Mouse (Mus musculus) adrenal gland (tissue): Measurements from ENCODE around the gene Csf3r.
"Not testable (repeated sequence)": the region's sequence is repeated elsewhere in the genome, so short reads cannot be mapped to it uniquely, and the experiment has no call there.

Experiments used
- intact Hi-C: fragments of 180-260 bp; cut with DNase I; formaldehyde crosslinking; loops from one replicate; pipeline ENCODE4 v1.15.1; 2025
- long read RNA-seq, 2 experiments: library from polyadenylated mRNA; unstranded; transcript quantifications; one replicate each; pipeline ENCODE4 v2.0.0; 2020; ENCODE audit warnings: borderline replicate concordance in 1 of 2; ENCODE audit not compliant: insufficient replicate concordance in 1 of 2

Gene Csf3r
- long read RNA-seq, experiment 1, partial matches to known transcripts: 0 of 1 reads
- long read RNA-seq, experiment 1, other reads (novel, unspliced or antisense): 1 of 1 reads
- long read RNA-seq, experiment 2, partial matches to known transcripts: 0 of 2 reads
- long read RNA-seq, experiment 2, other reads (novel, unspliced or antisense): 1 of 2 reads

DNA sequence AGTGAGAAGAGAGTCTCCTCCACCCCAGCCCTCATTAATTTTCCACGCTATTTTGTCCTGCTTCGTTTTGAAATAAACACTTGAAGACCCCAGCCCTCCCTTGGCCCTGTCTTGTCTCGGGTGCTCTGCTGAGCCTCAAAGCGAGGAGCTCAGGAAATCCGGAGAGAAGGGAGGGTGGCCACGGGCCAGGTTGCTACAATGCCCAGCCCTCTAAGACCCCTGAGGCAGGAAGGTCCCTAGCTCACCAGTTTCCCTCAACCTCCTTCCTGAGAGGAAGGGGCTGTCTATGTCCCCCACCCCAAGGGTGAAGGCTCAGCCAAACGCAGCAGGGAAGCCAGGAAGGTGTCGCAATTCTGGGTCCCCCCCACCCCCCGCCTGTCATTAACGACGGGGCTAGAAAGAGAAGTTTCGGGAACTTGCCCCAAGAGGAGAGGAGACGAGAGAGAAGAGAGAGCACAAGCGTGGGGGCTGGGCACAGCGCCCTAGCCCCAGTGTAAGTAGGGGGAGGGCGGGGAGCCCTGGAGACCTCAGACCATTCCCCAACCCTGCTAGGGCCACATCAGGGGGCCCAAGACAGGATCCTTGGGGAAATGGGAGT is at the start of gene Csf3r:
Gene Csf3r, plus strand, starts transcription at position 248 of the 598 bp plus-strand sequence.
- intact Hi-C loops: no loop called here

- intact Hi-C loops: no loop called here
Observed at GRCm38 (mm10) chr4:125977768-125978167, 46.6 kb upstream of the Csf3r start.

GRCm38 (mm10) chr4:125983279-125983678 is 41.1 kb upstream of the Csf3r start:
- intact Hi-C loops: no loop called here

- intact Hi-C loops: not testable (repeated sequence)
Observed at GRCm38 (mm10) chr4:125985703-125986102, 38.6 kb upstream of the Csf3r start.

GRCm38 (mm10) chr4:125987071-125987470 is 37.3 kb upstream of the Csf3r start:
- intact Hi-C loops: no loop called here

DNA sequence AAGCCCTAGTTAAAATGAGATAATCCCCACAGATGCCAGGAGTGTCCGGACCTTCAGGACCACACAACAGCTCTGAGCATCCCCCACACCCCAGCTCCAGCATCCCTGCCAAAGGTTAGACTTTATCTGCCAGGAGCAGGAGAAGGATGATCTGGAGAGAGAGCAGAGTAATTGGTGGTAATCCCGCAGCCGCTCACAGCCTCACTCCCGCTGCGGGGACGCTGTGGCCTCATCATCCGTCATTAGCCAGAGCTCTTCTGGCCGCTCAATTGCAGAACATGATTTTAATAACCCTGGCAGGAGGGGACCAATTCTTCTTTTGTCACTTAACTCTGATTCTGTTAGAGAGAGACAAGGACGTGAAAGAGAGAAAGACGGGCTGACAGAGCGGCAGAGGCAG is 35.3 kb upstream of the Csf3r start:
- intact Hi-C loops: no loop called here

DNA sequence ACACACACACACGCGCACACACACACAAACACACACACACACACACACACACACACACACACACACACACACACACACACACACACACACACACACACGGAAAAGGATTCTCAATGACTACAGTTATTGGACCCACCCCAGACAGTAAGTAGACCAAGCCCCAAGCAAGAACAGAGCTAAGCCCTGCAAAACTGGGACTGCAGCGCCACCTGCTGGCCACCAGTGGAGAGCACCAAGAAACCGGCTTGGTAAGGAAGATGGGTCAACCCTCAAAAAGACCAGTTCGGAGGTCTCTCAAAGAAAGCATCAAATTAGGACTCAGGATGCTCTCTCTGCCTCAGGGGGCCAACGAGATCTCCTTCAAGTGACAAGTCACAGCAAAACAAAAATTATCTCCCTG is 34.2 kb upstream of the Csf3r start:
- intact Hi-C loops: no loop called here

- intact Hi-C loops: no loop called here
Observed at GRCm38 (mm10) chr4:125992206-125992605, 32.1 kb upstream of the Csf3r start.

DNA sequence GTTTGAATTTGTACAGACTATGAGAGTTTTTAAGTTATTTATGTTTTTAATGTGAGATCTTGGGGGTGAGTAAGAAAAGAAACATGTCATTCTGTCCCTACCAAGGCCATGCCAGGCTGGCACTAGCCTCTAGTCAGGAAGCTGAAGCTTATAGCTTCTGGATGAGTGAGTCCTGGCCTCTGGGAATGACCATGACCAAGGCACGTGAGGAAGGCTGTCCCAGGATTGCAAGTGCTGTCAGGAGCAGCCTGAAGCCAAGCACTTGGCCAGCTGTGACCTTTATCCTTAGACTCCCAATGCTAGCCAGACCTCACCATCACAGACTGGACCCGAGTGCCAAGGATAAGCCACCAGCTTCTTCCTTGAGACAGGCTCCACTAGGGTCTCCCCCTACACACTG is 31.4 kb upstream of the Csf3r start:
- intact Hi-C loops: no loop called here

DNA sequence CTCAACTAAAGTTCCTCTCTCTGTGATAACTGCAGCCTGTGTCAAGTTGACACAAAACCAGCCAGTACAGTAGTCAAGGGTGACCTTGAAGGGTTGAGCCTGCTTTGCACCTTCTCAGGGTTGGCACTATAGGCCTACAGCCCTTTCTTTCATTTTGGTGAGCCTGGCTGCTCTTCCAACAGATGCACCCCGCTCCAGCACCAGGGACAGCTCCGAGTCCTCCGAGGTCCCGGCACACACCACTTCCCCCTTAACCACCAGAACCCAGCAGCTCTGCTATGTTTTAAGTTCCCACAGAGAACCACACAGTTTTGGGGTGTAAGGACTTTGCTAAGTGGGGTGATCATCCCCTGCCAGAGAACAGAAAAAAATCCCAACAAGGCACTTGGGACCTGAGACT is 27.8 kb upstream of the Csf3r start:
- intact Hi-C loops: no loop called here

DNA sequence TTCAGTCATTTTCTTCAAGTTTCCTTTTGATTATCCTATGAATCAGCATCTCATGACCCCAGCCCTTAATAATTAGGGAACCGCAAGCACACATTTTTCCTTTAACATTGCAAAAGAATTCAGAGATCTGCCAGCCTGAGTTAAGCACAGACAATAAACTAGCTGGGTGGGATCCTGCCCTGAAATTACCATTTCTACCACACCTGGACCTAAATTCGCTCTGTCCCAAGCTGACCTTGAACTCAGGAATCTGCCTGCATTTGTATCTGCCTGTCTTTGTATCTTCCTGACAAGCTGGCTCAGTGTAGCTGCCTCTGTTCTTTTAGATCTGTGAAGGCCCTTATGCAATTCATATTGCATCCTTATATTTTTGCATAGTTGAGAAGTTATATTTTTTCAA is 26.5 kb upstream of the Csf3r start:
- intact Hi-C loops: no loop called here

DNA sequence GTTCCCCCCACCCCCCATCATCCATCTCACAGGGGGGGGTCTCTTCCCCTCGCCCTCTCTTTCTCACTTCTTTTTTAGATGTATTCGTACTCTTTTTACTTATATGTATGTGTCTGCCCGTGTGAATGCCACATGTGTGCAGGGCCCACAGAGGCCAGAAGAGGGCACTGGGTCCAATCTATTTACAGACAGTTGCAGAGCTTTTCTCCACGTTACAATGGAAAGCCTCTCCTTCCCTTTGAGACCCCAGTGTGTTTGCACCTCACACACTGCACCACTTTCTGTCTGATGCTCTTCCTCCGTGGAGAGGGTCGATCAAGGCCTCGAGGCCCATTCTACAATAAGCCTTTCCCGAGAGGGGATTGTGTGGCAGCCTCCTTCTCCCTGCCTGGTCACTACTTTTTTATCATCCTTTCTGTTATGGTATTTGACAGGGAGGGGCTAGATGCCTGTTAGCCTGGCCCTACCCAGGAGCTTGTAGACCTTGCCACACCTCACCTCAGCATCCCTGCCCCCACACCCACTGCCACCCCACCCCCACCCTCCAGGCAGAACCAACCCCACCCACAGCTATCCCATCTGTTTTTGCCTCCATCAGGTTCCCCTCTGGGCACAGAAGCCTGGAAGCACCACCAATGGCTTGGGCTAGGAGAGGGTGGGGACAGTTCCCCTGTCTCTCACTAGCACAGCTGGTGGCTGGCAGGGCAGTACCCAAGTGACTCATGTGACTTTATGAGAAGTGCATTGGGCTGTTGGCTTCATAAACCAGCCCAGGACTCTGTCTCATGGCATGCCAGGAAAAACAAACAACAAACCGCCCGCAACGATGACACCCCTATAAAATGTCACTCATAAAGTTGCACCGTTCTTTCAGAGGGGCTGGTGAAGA is 22.8 kb upstream of the Csf3r start:
- intact Hi-C loops: no loop called here

DNA sequence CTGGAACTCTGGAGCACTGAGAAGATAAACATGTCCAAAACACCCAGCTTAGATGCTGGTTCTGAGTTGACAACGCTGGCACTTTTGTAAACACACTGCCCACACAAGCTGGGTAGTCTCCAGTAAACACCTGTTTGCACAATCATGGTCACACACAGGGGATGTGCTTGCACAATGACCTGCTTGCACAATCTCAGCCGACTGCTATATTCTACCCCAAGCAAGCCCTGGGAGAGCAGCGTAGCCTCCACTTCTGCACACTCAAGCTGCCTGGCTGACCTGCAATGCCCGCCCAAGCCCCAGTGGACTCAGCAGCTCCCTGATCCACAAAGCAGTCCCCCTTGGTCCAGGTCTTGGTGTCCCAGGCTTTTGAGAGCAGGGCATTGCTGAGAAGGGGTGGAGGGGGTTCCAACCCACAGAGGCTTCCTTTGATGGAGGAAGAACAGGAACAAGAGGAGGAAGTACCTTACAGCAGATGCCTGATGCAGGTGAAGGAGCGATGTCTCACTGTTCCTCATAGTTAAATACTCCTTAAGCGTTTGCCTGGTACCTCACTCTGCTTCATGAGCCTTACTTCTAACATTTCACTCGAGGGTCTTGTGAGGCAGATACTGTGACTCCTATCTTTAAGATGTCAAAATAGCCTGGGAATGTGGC is 6.5 kb upstream of the Csf3r start:
- intact Hi-C loops: no loop called here

DNA sequence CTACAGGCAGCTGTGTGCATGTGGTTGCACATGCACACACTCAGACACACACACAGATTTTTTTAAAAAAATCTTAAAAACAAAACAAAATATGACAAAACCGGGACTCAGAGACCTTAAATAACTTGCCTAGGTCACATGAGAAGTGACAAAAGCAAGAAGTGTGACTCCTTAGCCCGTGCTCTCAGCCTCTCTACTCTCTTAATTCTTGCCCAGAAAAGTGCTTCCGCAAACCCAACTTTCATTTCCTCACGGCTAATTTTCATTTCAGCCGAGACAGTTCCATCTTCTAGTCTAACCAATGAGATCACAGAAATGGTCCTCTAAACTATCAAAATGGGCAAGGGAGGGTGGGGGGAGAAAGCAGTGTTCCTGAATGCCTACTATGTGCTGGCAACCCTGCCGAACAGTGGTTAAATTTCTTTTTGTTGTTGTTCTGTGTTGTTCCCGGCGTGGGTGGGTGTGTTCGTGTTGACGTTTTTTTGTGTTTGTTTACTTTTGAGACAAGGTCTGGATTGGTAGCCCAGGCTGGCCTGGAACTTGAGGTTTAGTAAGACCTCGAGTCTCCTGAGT is 5.3 kb upstream of the Csf3r start:
- intact Hi-C loops: no loop called here

DNA sequence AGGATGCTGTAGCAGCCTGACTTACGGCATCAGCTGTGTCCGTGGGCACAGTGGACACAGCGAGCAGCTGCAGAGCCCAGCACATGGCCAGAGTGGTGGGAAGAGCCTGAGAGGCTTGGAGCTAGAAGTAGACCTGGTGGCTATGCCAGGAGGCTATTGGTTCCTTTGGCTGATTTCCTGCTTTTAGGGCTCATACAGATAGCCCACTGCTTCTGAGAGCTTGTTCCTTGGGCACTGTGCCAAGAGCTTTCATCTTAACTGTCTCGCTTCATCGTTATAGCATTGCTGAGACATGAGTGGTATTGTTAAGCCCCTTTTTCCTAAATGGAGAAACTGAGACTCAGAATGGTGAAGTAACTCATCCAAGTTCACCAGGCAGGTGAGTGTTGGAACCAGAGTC is 1.5 kb downstream of the Csf3r start:
- intact Hi-C loops: no loop called here

GRCm38 (mm10) chr4:126027980-126028379 is 3.6 kb downstream of the Csf3r start:
- intact Hi-C loops: no loop called here

DNA sequence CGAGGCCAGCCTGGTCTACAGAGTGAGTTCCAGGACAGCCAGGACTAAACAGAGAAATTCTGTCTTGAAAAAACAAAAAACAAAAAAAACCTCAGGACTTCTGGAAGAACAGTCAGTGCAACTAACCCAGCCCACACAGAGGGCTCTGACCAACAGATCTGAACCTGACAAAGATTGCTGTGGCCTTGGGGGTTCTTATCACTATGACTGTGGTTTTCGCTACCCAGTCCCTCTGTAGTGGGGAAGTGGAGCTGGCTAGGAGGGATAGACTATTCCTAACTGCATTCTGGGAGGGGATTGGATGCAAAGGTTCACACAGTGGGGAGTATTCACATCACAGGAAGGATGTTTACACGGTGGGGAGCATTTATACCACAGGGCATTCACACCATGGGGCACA is 4.7 kb downstream of the Csf3r start:
- intact Hi-C loops: no loop called here

GRCm38 (mm10) chr4:126030705-126031104 is 6.4 kb downstream of the Csf3r start:
- intact Hi-C loops: no loop called here

DNA sequence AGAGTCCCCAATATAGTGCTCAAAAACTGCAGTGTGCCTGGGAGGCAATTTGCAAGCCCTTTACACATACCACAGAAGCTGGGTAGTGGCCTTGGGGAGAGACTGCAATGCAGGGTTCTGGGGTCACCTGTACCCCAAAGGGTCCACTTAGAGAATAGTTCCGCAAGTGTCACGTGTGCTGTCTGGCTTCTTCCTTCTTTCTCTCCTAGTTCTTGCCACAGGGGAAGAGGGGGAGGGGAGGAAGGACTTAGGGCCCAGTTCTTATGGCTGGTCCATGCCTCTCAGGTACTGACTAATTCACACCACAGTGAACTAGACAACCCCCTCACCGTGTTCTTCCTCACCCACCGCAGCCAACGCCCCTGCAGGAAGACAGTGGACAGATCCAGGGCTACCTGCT is 11.1 kb downstream of the Csf3r start:
- intact Hi-C loops: no loop called here

DNA sequence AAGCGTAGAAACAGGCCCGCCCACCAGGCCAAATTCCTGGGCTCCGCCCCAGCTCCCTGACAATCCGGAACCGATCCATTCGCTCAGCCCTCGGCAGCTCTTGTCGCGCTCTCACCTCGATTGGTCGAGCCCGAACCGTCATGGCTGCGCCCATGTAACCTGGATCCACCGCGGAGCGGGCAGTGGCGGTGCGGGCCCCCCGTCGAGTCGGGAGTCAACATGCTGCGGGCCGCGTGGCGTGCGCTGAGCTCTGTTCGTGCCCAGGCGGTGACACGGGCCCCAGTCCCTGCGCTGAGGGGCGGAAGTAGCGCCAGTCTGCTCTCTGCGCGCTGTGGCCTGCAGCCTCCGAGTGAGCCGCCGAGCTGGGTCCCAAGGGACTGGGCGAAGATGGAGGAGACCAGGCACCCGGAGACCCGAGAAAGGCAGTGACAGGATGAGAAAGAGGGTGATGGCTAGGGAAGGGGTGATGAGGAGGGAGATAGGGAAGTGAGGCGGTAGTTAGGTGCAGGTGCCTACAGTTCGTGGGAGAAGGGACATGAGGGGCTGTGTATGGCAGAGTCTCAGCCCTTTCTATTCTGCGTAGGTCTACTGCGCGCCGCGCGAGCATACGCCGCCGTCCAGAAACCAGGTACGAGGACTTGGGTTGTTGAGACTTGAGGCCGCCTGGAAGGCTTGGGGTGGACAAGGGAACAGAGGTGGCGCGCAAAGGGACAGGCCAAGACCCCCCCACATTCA is 22.7 kb downstream of the Csf3r start, which contains the start of gene Mrps15:
Gene Mrps15, plus strand, starts transcription at position 75 of the 735 bp plus-strand sequence.
- intact Hi-C loops: no loop called here

- intact Hi-C loops: no loop called here
Observed at GRCm38 (mm10) chr4:126051617-126052016, 27.3 kb downstream of the Csf3r start.
